Mouse (Mus musculus): ENCODE results near the gene Shc1. TPM values are rescaled to one million over a fixed set of nuclear protein-coding genes. Genes with fewer than 3 reads are reported as not detected.

Shc1 gene
- polyA plus RNA-seq, 1 experiment from 2014 or later = 54.8 TPM

DNA sequence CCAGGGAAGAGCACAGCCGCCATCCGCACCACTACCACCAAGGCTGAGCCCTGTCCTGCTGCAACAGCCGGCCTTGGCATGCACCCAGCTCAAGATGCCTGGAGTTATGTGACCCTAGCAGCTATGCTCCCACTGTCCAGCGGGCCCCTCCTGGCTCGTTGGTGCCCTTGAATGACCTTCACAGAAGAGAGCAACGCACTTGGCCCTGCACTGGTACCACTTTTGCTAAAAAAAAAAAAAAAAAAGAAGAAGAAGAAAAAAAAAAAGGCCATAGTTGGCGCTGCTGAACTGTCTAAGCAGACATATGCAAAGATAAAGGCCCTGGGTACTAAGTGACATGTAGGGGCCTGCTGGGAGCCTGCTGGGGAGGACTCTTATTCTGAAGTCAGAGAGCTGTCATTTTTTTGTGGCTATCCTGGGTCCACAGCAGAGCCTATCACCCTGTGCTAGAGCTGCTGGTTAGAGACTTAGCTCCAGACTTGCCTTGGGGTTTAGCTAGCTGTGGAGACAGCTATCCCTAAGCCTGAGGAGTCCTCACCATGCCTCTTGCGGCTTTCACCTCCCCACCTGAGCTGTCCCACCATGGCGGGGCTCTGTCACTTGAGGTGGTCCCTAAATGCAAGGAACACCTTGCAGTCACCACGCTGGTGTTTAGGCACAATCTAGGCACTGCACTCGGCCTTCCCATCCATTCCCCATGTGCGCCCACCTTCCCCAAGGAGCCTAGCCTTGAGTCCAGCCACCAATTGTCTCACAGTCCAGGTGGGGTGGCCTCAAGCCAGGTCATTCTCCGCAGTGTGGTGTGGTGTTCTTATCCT, 30.7 kb downstream of the Shc1 start:
- ATAC-seq (ENCODE audit: low FRiP score) = peak; percentile 18; the same call in 1 of the 2 replicates

DNA sequence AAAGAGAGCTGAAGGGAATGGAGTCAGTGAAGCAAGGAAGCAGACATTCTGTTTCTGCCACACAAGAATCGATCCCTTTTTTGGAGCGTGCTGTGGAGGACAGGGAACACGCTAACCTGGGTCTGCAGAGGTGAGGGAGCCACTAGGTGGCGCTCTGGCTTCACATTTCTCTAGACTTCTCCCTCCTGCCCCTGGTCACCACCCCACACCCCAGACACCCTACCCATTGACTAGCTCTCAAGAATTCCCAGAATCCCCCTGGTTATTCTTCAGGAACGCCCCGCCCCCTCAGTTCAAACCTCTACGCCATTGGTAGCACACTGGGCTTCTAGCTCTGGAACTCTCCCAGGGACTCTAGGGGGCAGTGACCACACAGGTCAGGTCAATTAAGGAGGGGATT, 31.3 kb downstream of the Shc1 start:
- peak; percentile 35 for ATAC-seq (ENCODE audit: low FRiP score)

More for the DNA sequence above, 30.7 kb downstream of the Shc1 start:
- Histone ChIP-seq H3K27ac (no peak overlapping the region), H3K4me3 (no peak overlapping the region), H3K9ac (no peak overlapping the region), H3K27me3 (no peaks in the 10 kb centered on the region), H3K9me3 (replicated peaks) (no peaks in the 10 kb centered on the region), H3K36me3 (no peaks in the 10 kb centered on the region), H3K4me2 (replicated peaks) (no peak overlapping the region), H3K4me1 (peaks cover 6% of the 10 kb centered on the region; the same call in 1 of the 2 replicates)
- 69% methylated on average over 13 of the region's 13 CpGs for WGBS

DNA sequence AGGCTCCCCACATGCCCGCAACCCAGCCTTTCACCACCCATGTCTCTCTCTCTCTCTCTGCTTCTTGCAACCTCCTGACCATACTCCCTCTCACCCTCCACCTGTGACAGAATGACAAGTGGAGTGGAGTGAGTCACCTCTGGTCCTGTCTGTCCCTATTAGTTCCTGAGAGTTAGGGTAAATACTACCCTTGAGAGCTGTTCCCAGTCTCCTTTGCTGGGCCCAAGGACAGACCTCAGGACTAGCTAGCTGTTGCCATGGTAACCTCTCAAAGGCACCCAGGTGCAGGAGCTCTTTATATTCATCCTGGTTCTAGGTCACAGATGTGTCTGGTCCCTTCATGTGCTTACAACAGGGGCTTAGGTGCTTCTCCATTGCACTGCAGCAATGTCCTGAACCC, 33.7 kb downstream of the Shc1 start:
- Histone ChIP-seq H3K4me1 (peaks cover 8% of the 10 kb centered on the region), H3K27ac (no peak overlapping the region), H3K4me2 (replicated peaks) (no peak overlapping the region), H3K9me3 (replicated peaks) (no peaks in the 10 kb centered on the region), H3K4me3 (no peak overlapping the region), H3K36me3 (no peaks in the 10 kb centered on the region), H3K27me3 (no peaks in the 10 kb centered on the region), H3K9ac (no peak overlapping the region)
- WGBS = 77% methylated on average over 1 of the region's 1 CpGs
- no peak for ATAC-seq (ENCODE audit: low FRiP score)

More for the DNA sequence above, 31.3 kb downstream of the Shc1 start:
- Histone ChIP-seq H3K9ac (no peak overlapping the region), H3K36me3 (no peaks in the 10 kb centered on the region), H3K27ac (no peak overlapping the region), H3K9me3 (replicated peaks) (no peaks in the 10 kb centered on the region), H3K4me2 (replicated peaks) (no peak overlapping the region), H3K4me1 (peaks cover 6% of the 10 kb centered on the region; the same call in 1 of the 2 replicates), H3K4me3 (no peak overlapping the region), H3K27me3 (no peaks in the 10 kb centered on the region)
- 38% methylated on average over 7 of the region's 7 CpGs for WGBS

DNA sequence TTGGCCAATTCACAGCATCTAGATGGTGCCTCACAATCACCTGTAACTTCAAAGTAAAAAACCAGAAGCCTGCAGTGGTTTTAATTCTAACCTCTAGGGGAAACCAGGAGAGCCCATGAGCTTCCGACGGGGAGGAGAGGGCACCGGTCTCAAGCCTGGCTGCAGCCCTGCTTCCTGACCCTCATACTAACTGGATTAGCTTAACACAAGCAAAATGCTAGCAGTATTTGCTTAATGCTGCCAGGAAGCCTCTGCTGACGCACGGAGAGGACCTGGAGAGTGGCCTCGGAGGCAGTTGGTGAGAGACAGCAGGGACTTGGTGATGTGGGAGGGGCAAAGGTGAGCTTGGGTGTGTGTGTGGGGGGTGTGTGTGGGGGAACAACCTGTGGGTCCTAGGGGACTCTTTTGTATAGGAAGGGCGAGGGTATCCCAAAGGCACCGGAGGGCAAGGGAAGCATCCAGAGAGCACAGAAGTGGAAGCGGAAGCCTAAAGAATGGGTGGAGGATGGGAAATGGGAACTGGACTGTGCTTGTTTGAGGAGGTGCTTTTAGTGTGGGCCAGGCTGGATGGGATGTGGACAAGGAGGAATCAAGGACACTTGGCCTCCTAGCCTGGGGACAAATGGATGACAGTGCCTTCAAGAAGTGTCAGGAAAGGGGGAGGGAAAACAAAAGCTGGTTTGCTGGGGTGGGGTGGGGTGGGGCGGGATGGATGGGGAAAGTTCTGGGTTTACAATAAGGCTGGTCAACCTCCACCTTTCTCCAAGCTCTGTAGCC, 36.3 kb downstream of the Shc1 start, which contains the start of gene Pmvk:
Gene Pmvk (plus strand): TSS at position 141 of the 777 bp plus-strand sequence.
- Histone ChIP-seq H3K27me3 (no peaks in the 10 kb centered on the region), H3K27ac (no peak within 1 kb of the TSS), H3K9ac (no peak within 1 kb of the TSS), H3K4me1 (peaks cover 11% of the 10 kb centered on the region), H3K4me3 (no peak within 1 kb of the TSS), H3K9me3 (replicated peaks) (no peaks in the 10 kb centered on the region), H3K4me2 (replicated peaks) (no peak within 1 kb of the TSS), H3K36me3 (no peaks in the 10 kb centered on the region)
- 73% methylated on average over 10 of the region's 10 CpGs for WGBS
- ATAC-seq (ENCODE audit: low FRiP score) = no peak

DNA sequence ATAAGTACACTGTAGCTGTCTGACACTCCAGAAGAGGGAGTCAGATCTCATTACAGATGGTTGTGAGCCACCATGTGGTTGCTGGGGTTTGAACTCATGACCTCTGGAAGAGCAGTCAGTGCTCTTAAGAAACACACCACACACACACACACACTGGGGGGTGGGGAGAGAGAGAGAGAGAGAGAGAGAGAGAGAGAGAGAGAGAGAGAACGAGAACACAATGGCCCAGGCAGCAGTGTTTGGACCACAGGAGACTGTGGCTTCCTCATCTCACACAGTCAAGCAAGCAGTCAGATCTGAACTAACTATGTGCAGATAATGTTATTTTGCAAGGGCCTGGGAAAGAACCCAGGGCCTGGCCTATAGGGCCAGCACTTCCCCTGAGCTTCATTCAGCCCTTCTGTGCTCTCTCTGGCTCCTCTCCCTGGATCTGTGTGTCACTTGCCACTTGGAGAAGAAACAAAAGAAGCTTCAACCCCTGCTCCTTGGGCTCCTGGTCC, 37.6 kb downstream of the Shc1 start:
- Histone ChIP-seq H3K4me2 (replicated peaks) (no peak overlapping the region), H3K9me3 (replicated peaks) (no peaks in the 10 kb centered on the region), H3K27me3 (no peaks in the 10 kb centered on the region), H3K9ac (no peak overlapping the region), H3K4me1 (peaks cover 17% of the 10 kb centered on the region), H3K4me3 (no peak overlapping the region), H3K36me3 (no peaks in the 10 kb centered on the region), H3K27ac (no peak overlapping the region)
- no peak for ATAC-seq (ENCODE audit: low FRiP score)
- 27% methylated on average over 1 of the region's 1 CpGs for WGBS

DNA sequence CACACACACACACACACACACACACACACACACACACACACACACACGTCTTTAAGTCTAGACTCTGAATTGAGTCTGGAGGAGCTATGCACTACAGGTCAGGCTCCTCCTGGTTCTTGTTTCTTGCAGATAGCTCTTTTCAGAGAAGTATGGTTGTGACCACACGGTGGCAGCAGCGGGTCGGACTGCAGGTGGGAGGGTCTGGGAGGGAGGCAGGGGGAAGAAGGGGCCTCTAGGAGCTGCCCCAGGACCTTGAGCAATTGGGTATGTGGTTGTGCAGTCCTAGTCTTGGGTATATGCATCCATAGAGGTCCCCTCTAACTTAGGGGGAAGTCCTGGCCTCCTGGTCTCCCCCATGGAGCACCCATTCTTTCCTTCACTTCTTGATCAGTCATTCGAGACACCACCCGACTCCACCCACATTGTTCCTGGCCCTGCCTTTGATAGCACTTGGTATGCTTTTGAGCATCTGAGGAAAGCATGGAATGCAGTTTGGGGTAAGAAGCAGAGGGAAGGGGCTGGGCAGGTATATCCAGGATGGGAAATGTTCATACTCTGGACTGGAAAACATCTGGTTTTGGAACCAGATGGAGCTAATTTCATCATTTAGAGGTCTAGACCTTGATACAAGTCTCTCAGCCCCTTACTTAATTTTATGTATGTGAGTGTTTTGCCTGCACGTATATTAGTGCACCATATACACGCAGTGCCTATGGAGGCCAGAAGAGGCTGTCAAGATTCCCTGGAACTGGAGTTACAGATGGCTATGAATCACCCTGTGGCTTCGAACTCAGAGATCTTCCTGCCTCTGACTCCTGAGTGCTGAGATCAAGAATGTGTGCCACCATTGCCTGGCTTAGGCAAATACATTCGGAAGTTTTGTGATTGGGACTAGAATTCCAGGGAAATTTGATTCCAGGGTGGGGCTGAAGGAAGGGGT, 38.8 kb downstream of the Shc1 start:
- Histone ChIP-seq H3K36me3 (no peaks in the 10 kb centered on the region; the same call in 1 of the 2 replicates), H3K9ac (no peak overlapping the region), H3K4me3 (no peak overlapping the region), H3K4me2 (replicated peaks) (no peak overlapping the region), H3K27me3 (no peaks in the 10 kb centered on the region), H3K9me3 (replicated peaks) (no peaks in the 10 kb centered on the region), H3K27ac (no peak overlapping the region), H3K4me1 (peaks cover 13% of the 10 kb centered on the region)
- no peak for ATAC-seq (ENCODE audit: low FRiP score)
- WGBS = 31% methylated on average over 10 of the region's 10 CpGs

DNA sequence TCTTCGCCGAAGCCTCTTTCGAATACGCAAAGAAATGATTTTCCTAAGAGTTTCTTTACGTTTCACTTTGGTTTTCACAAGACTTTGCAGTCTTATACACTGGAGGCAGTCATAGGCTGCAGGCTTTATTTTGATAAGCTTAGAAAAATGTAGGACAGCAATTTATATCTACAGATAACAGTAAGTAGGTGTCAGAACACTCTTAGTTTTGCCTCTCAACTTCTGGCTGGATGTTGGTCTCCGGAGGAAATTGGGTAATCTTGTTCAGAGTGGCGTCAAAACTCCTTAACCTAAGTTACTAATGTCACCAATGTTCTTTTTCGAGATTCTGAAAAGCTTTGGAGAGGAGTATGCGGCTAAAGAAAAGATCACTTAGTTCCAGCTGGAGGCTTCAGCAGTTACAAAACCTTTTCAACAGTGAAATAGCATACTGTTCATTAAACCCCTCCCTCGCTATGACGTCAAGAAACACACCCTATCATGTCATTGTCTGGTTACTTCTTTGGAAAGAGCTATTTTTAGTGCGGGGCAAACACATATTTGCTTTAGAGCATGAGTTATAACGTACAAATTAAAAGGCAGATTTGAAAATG, 40.2 kb downstream of the Shc1 start:
- Histone ChIP-seq H3K4me1 (peaks cover 12% of the 10 kb centered on the region), H3K27me3 (no peaks in the 10 kb centered on the region), H3K9me3 (replicated peaks) (no peaks in the 10 kb centered on the region), H3K9ac (no peak overlapping the region), H3K4me3 (peak overlapping the region; percentile 66), H3K27ac (no peak overlapping the region; the same call in 1 of the 2 replicates), H3K36me3 (no peaks in the 10 kb centered on the region; the same call in 1 of the 2 replicates), H3K4me2 (replicated peaks) (peak overlapping the region; percentile 68)
- WGBS = 46% methylated on average over 13 of the region's 13 CpGs
- peak; percentile 23 for ATAC-seq (ENCODE audit: low FRiP score)

DNA sequence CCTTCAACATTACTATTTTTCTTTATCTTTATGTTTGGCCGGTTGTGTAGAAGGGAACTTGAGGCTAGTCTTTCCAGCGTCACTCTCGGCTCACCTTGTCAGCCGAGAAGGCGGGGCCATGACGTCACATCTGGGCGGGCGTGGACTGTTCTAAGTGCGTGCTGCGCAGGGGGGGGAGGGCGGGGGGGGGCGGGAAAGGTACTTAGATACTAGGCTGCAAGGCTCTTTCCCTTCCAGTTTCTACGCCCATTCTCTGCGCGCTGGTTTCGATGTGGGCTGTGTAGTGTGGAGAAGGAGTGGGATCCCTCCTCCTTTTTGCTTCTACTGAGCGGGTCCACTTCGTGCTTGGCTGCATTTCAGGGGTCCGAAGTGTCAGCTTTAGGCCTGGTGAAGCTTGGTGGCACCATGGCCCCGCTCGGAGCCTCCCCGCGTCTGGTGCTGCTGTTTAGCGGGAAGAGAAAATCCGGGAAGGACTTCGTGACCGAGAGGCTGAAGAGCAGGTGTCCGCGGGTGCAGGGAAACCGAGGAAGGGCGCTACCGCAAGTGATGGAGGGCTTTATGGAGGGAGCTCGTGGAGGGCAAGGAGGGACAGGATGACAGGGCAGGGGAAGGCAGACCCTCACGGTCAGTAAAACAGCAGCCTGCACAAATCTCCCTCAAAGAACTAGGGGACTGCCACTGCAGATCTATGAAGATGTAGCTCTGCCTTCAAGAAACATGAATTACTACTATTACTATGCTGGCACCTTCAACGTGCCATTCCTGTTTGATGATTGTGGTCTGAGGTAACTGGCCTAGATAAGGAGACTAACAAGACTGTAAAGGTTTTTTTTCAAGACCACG, 40.9 kb downstream of the Shc1 start:
- Histone ChIP-seq H3K4me2 (replicated peaks) (peak overlapping the region; percentile 68), H3K9me3 (replicated peaks) (no peaks in the 10 kb centered on the region), H3K9ac (peak overlapping the region; percentile 77), H3K4me1 (peaks cover 12% of the 10 kb centered on the region), H3K4me3 (peak overlapping the region; percentile 66), H3K36me3 (no peaks in the 10 kb centered on the region; the same call in 1 of the 2 replicates), H3K27me3 (no peaks in the 10 kb centered on the region), H3K27ac (peak overlapping the region; percentile 89)
- 1% methylated on average over 34 of the region's 36 CpGs for WGBS
- ATAC-seq (ENCODE audit: low FRiP score) = peak; percentile 89

DNA sequence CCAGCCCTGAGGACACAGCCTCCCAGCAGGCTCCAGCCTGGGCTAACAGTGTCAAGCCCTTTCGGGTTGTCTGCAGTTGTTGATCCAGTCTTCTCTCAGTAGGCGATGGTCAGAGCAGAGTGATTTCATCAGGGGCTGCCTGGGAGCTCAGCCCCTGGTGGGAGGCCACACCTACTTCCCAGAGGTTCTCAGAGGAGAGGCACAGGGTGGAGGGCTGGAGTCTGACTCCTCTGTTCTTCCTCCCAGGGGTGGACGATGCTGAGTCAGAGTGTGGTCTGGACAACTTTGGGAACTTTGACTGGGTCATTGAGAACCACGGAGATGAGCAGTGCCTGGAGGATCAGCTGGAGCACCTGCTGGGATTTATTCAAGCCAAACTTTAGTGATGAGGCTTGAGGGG, 50.0 kb downstream of the Shc1 start:
- Histone ChIP-seq H3K36me3 (peaks cover 30% of the 10 kb centered on the region), H3K27ac (no peak overlapping the region), H3K4me1 (no peaks in the 10 kb centered on the region), H3K4me2 (replicated peaks) (no peak overlapping the region), H3K9me3 (replicated peaks) (no peaks in the 10 kb centered on the region), H3K27me3 (no peaks in the 10 kb centered on the region), H3K9ac (no peak overlapping the region), H3K4me3 (no peak overlapping the region)
- ATAC-seq (ENCODE audit: low FRiP score) = no peak
- 44% methylated on average over 4 of the region's 4 CpGs for WGBS

DNA sequence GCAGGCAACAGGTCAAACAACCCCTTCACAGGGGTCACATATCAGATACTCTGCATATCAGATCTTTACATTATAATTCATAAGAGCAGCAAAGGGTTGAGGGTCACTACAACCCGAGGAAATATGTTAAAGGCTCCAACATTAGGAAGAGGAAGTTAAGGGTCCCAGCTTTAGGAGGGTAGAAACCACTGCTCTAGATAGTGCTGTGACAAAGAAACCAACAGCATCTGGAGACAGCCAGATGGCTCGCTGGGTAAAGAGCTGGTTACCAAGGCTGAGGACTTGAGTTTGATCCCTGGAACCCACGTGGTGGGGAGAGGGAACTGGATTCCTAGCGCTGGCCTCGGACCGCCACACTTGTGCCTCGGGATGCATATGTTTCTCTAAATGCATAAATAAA, 54.0 kb downstream of the Shc1 start:
- Histone ChIP-seq H3K4me2 (replicated peaks) (no peak overlapping the region), H3K27ac (no peak overlapping the region), H3K27me3 (no peaks in the 10 kb centered on the region), H3K36me3 (peaks cover 28% of the 10 kb centered on the region), H3K4me1 (no peaks in the 10 kb centered on the region), H3K4me3 (no peak overlapping the region), H3K9me3 (replicated peaks) (no peaks in the 10 kb centered on the region), H3K9ac (no peak overlapping the region)
- 82% methylated on average over 7 of the region's 7 CpGs for WGBS
- no peak for ATAC-seq (ENCODE audit: low FRiP score)

DNA sequence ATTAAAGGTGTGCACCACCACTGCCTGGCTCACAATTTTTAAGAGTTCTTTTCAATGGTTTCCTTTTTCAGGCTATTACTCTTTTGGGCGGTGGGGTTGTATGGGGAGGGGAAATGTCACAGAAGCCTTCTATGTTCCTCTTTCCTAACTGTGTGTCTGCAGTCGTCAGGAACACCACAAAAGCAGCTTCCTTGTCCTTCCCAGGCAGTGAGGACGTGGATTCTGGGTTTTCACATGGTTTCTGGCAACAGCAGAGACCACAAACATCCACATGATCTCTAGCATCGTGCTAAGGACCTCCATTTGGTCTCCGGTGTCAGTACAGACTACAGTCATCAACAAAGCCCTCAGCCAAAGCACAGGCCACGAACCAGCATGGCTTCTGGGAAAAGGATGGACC, 55.6 kb downstream of the Shc1 start:
- WGBS = 73% methylated on average over 6 of the region's 6 CpGs

More for the DNA sequence above, 55.6 kb downstream of the Shc1 start:
- Histone ChIP-seq H3K4me3 (no peak overlapping the region), H3K9me3 (replicated peaks) (no peaks in the 10 kb centered on the region), H3K4me2 (replicated peaks) (no peak overlapping the region), H3K36me3 (peaks cover 12% of the 10 kb centered on the region), H3K27me3 (no peaks in the 10 kb centered on the region), H3K27ac (no peak overlapping the region), H3K9ac (no peak overlapping the region), H3K4me1 (no peaks in the 10 kb centered on the region)
- ATAC-seq (ENCODE audit: low FRiP score) = no peak

All from hindbrain, embryonic 12.5 days (tissue).